ENCODE assay signal across 16 mouse cellular contexts in the genomic region with DNA sequence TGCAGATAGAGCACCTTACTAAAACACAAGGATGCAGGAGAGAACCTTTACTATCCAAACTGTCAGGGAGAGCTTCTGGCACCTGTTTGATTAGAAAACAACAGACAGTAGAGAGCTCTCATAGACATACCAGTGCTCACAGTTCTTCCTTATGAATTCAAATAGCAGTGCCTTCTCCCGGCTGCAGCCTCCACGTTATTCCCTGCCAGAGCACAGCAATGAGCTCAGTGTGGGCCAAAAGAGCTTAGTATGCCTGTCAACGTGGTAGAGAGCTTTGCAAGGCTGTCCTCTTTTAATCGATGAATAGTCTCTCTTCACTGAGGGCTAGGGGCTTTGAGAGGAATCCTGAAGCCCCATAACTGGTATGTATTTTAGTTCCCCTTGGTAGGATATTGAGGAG.
DNase-seq lines count a peak whose midpoint lies in the region; ATAC-seq and TF ChIP-seq lines count a peak whose summit lies in the region.
"Had no signal": no experiment of that assay in that cellular context is flagged by ENCODE, and none has a peak within 500 bp of the region (broad histone marks: within the 10 kb centered on the region; RNA-seq: fewer than 3 reads in every experiment).

No protein-coding gene starts in this region.

- H3K9ac ChIP-seq in hindbrain, embryonic 16.5 days (ENCODE audit: low read depth, low read length) = no peak overlapping the region
- H3K9ac ChIP-seq: embryonic facial prominence, embryonic 13.5 days; forebrain, embryonic 13.5 days; heart, embryonic 15.5 days; intestine, embryonic 15.5 days had no signal

- H3K4me2 ChIP-seq in hindbrain, embryonic 16.5 days (ENCODE audit: low read length) = no peak overlapping the region
- H3K4me2 ChIP-seq: embryonic facial prominence, embryonic 13.5 days; forebrain, embryonic 13.5 days; heart, embryonic 11.5 days; heart, embryonic 15.5 days; intestine, embryonic 15.5 days had no signal

- no peaks in the 10 kb centered on the region for H3K36me3 ChIP-seq in hindbrain, embryonic 16.5 days (ENCODE audit: control insufficient read depth, insufficient read depth, low read length)
- H3K36me3 ChIP-seq in hindbrain, embryonic 10.5 days = no peaks in the 10 kb centered on the region
- H3K36me3 ChIP-seq: embryonic facial prominence, embryonic 13.5 days; heart, embryonic 15.5 days; intestine, embryonic 15.5 days had no signal

- 48% methylated on average over 4 of the region's 4 CpGs for WGBS in hindbrain, embryonic 16.5 days
- 65% methylated on average over 4 of the region's 4 CpGs for WGBS in hindbrain, embryonic 10.5 days

- no peak overlapping the region for H3K27ac ChIP-seq in hindbrain, embryonic 16.5 days (ENCODE audit: low read depth, low read length)
- H3K27ac ChIP-seq in hindbrain, embryonic 10.5 days = no peak overlapping the region
- no peak overlapping the region for H3K27ac ChIP-seq in cortical plate, adult 2 months (ENCODE audit: insufficient read depth, low read length)
- H3K27ac ChIP-seq: embryonic facial prominence, embryonic 13.5 days; forebrain, embryonic 13.5 days; heart, adult 2 months; heart, embryonic 15.5 days; intestine, embryonic 15.5 days had no signal

- H3K4me3 ChIP-seq in hindbrain, embryonic 16.5 days (ENCODE audit: low read length) = no peak overlapping the region
- H3K4me3 ChIP-seq in hindbrain, embryonic 10.5 days = no peak overlapping the region
- H3K4me3 ChIP-seq in cortical plate, adult 2 months (ENCODE audit: insufficient read depth, low read length) = no peak overlapping the region
- H3K4me3 ChIP-seq: embryonic facial prominence, embryonic 13.5 days; forebrain, embryonic 13.5 days; heart, adult 2 months; heart, embryonic 15.5 days; intestine, embryonic 15.5 days had no signal

- H3K27me3 ChIP-seq in hindbrain, embryonic 16.5 days (replicated peaks; ENCODE audit: control insufficient read depth, insufficient read depth, low read length) = no peaks in the 10 kb centered on the region
- no peaks in the 10 kb centered on the region for H3K27me3 ChIP-seq in hindbrain, embryonic 10.5 days (ENCODE audit: insufficient read depth, poor library complexity, severe bottlenecking)
- H3K27me3 ChIP-seq: embryonic facial prominence, embryonic 13.5 days; forebrain, embryonic 13.5 days; heart, embryonic 15.5 days; intestine, embryonic 15.5 days had no signal

- no peak for TF ChIP-seq CTCF in cortical plate, adult 2 months (IDR thresholded peaks at IDR 0.05; ENCODE audit: extremely low read depth, insufficient read depth, low read length)

- H3K4me1 ChIP-seq in hindbrain, embryonic 16.5 days (ENCODE audit: control insufficient read depth, insufficient read depth, low read depth, low read length) = no peaks in the 10 kb centered on the region; the same call in none of the 2 replicates
- no peaks in the 10 kb centered on the region for H3K4me1 ChIP-seq in hindbrain, embryonic 10.5 days (replicated peaks)
- H3K4me1 ChIP-seq in cortical plate, adult 2 months (ENCODE audit: control insufficient read depth, insufficient read depth, low read length) = no peaks in the 10 kb centered on the region; the same call in 1 of the 2 replicates
- H3K4me1 ChIP-seq: embryonic facial prominence, embryonic 13.5 days; forebrain, embryonic 13.5 days; heart, embryonic 15.5 days; intestine, embryonic 15.5 days had no signal

- ATAC-seq in hindbrain, embryonic 16.5 days = peak; percentile 63
- ATAC-seq: forebrain, embryonic 13.5 days; intestine, embryonic 15.5 days had no signal

- H3K9me3 ChIP-seq in hindbrain, embryonic 16.5 days (ENCODE audit: control insufficient read depth, low read length) = no peaks in the 10 kb centered on the region
- no peaks in the 10 kb centered on the region for H3K9me3 ChIP-seq in hindbrain, embryonic 10.5 days
- H3K9me3 ChIP-seq: embryonic facial prominence, embryonic 13.5 days; forebrain, embryonic 13.5 days; heart, embryonic 15.5 days; intestine, embryonic 15.5 days had no signal

- DNase-seq in hindbrain, embryonic 10.5 days (ENCODE audit: low spot score) = no peak
- peak; percentile 46 to 56 for DNase-seq in layer of hippocampus, postnatal 10 days (ENCODE audit: low spot score in 2 of 2)
- DNase-seq in layer of hippocampus, adult 11-12 months (ENCODE audit: low spot score) = no peak
- DNase-seq in brain, adult 2 months (ENCODE audit: low read depth, low spot score) = peak; percentile 43
- DNase-seq: adrenal gland, adult 2 months; adrenal gland, postnatal 25 days; cerebellum, adult 8-10 months; gastrocnemius, postnatal 10 days; heart, adult 2 months had no signal

- TF ChIP-seq POLR2A in cortical plate, adult 2 months (IDR thresholded peaks at IDR 0.05; ENCODE audit: extremely low read depth, insufficient read depth, low read length) = 0 out of 2 replicates have a peak, but pooled peaks have one; percentile 16

Comparison
In these comparisons a context has a peak if more than half of its experiments do, and no peak if none do; other contexts are left out.
1. DNase-seq: peak in layer of hippocampus, postnatal 10 days (2 of 2) and brain, adult 2 months (single experiment); none in hindbrain, embryonic 10.5 days (single experiment) and layer of hippocampus, adult 11-12 months (single experiment).